Mouse (Mus musculus): Measurements from ENCODE around the gene Dixdc1. TPM values are rescaled to one million over a fixed set of nuclear protein-coding genes. Genes with fewer than 3 reads are reported as not detected.

Gene Dixdc1
- polyA plus RNA-seq, 1 experiment from 2014 or later = 7.5 TPM

- no peak for TF ChIP-seq CTCF (IDR thresholded peaks at IDR 0.05; ENCODE audit: low read depth)
- no peak overlapping the region for H3K9ac ChIP-seq (ENCODE audit: low read depth, low read length)
- H3K27me3 ChIP-seq (ENCODE audit: insufficient read depth, low read length) = no peaks in the 10 kb centered on the region
- H3K36me3 ChIP-seq (ENCODE audit: insufficient read depth, low read length) = peaks cover 14% of the 10 kb centered on the region; the same call in 1 of the 2 replicates
- H3K27ac ChIP-seq = no peak overlapping the region
- DNase-seq (ENCODE audit: low spot score) (no peak), ATAC-seq (replicated peaks; ENCODE audit: low FRiP score, low read depth) (no peak)
- no peaks in the 10 kb centered on the region for H3K9me3 ChIP-seq (replicated peaks; ENCODE audit: low read length)
- peak overlapping the region; percentile 88 for H3K4me3 ChIP-seq (replicated peaks; ENCODE audit: low read depth, low read length)
- WGBS = 60% methylated on average over 9 of the region's 9 CpGs
- peaks cover 6% of the 10 kb centered on the region; the same call in 1 of the 2 replicates for H3K4me1 ChIP-seq (replicated peaks; ENCODE audit: insufficient read depth, low read length)
- peak overlapping the region; percentile 79 for H3K4me2 ChIP-seq (ENCODE audit: low read length)
Observed at GRCm38 (mm10) chr9:50617794-50618330, 121.5 kb downstream of the Dixdc1 start.

DNA sequence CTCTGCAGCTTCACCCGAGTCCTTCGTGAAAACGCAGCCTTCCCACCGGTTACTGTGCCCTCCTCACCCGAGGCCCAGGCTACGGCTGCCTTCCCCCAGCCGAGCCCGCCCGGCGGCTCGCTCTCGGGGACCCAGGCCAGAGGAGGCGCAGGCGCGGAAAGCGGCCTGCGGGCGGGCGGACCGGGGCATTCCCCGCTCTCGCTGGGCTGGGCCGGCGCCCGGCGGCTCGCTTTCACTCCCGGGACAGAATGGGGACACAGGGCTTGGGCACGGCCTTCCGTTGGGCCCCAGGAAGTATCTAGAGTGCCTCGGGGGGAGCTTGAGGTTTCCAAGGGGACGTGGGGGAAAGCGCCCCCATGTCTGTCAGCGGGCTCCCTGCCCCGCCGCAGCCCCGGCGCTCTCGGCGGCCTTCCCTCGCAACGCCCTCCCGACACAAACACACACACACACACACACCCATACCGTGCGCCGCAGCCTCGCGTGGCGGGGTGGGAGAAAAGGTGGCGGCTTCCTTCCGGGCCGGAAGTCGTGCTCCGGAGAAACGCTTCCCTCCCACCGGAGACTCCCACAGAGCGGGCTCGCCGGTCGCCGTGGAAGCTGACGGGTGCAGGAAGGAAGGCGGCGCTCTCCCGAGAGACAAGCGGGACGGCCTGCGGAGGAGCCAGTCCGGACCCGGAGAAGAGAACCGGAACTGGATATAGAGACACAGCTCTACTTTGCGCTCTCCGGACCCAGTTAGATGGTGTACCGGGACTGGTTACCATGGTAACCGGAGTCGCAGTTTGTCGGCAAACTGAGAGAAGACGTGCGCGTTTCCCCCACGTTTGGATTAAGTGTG, 122.3 kb downstream of the Dixdc1 start, which contains the start of the genes Pih1d2 and Nkapd1:
Gene Pih1d2, plus strand, starts transcription at position 556 of the 838 bp plus-strand sequence.
Gene Nkapd1, minus strand, starts transcription at position 699 of the 838 bp plus-strand sequence.
- DNase-seq (ENCODE audit: low spot score) (peak; percentile 94), ATAC-seq (replicated peaks; ENCODE audit: low FRiP score, low read depth) (peak; percentile 95)
- Histone ChIP-seq H3K4me3 (replicated peaks; ENCODE audit: low read depth, low read length) (peak within 1 kb of the TSS; percentile 88), H3K4me2 (ENCODE audit: low read length) (peak within 1 kb of the TSS; percentile 79), H3K4me1 (replicated peaks; ENCODE audit: insufficient read depth, low read length) (peaks cover 6% of the 10 kb centered on the region; the same call in 1 of the 2 replicates), H3K9ac (ENCODE audit: low read depth, low read length) (peak within 1 kb of the TSS; percentile 89), H3K27ac (peak within 1 kb of the TSS; percentile 98), H3K36me3 (ENCODE audit: insufficient read depth, low read length) (peaks cover 14% of the 10 kb centered on the region; the same call in 1 of the 2 replicates), H3K9me3 (replicated peaks; ENCODE audit: low read length) (no peaks in the 10 kb centered on the region), H3K27me3 (ENCODE audit: insufficient read depth, low read length) (no peaks in the 10 kb centered on the region)
- WGBS = 1% methylated on average over 80 of the region's 81 CpGs
- peak; percentile 37 for TF ChIP-seq CTCF (IDR thresholded peaks at IDR 0.05; ENCODE audit: low read depth)

- Histone ChIP-seq H3K27me3 (ENCODE audit: insufficient read depth, low read length) (no peaks in the 10 kb centered on the region), H3K4me1 (replicated peaks; ENCODE audit: insufficient read depth, low read length) (peaks cover 6% of the 10 kb centered on the region; the same call in 1 of the 2 replicates), H3K4me2 (ENCODE audit: low read length) (peak overlapping the region; percentile 79), H3K36me3 (ENCODE audit: insufficient read depth, low read length) (peaks cover 14% of the 10 kb centered on the region; the same call in 1 of the 2 replicates), H3K9ac (ENCODE audit: low read depth, low read length) (peak overlapping the region; percentile 89), H3K27ac (peak overlapping the region; percentile 98), H3K9me3 (replicated peaks; ENCODE audit: low read length) (no peaks in the 10 kb centered on the region), H3K4me3 (replicated peaks; ENCODE audit: low read depth, low read length) (peak overlapping the region; percentile 88)
- no peak for TF ChIP-seq CTCF (IDR thresholded peaks at IDR 0.05; ENCODE audit: low read depth)
- 36% methylated on average over 11 of the region's 11 CpGs for WGBS
- DNase-seq (ENCODE audit: low spot score) = no peak
- ATAC-seq (replicated peaks; ENCODE audit: low FRiP score, low read depth) = no peak
Observed at GRCm38 (mm10) chr9:50616161-50616560, 123.2 kb downstream of the Dixdc1 start.

Other genes with a start within 250 kb of the Dixdc1 start
- 53.4 and 54.5 TPM in 2 replicates for gene Plet1, start 245.0 kb downstream of the Dixdc1 start, polyA plus RNA-seq (2015; fragmentation: Nextera tagmentation; extraction: Ambion mirVana)
- gene Pts, start 210.8 kb downstream of the Dixdc1 start, polyA plus RNA-seq (2015; fragmentation: Nextera tagmentation; extraction: Ambion mirVana) = 133 and 139 TPM in 2 replicates
- gene Il18, start 184.7 kb downstream of the Dixdc1 start, polyA plus RNA-seq (2015; fragmentation: Nextera tagmentation; extraction: Ambion mirVana) = 3.7 and 5.2 TPM in 2 replicates
- gene Bco2, start 184.3 kb downstream of the Dixdc1 start, polyA plus RNA-seq (2015; fragmentation: Nextera tagmentation; extraction: Ambion mirVana) = 0.17 and 0.27 TPM in 2 replicates
- gene Tex12, start 178.2 kb downstream of the Dixdc1 start, polyA plus RNA-seq (2015; fragmentation: Nextera tagmentation; extraction: Ambion mirVana) = not detected in 2 replicates
- gene Sdhd, start 135.7 kb downstream of the Dixdc1 start, polyA plus RNA-seq (2015; fragmentation: Nextera tagmentation; extraction: Ambion mirVana) = 599 and 602 TPM in 2 replicates
- gene Timm8b, start 135.6 kb downstream of the Dixdc1 start, polyA plus RNA-seq (2015; fragmentation: Nextera tagmentation; extraction: Ambion mirVana) = 406 and 483 TPM in 2 replicates
- gene Pih1d2, start 122.2 kb downstream of the Dixdc1 start, polyA plus RNA-seq (2015; fragmentation: Nextera tagmentation; extraction: Ambion mirVana) = 5.7 and 7.1 TPM in 2 replicates
- gene Nkapd1, start 122.1 kb downstream of the Dixdc1 start, polyA plus RNA-seq (2015; fragmentation: Nextera tagmentation; extraction: Ambion mirVana) = 25.7 and 26.0 TPM in 2 replicates
- 84.6 and 86.5 TPM in 2 replicates for gene Dlat, start 79.7 kb downstream of the Dixdc1 start, polyA plus RNA-seq (2015; fragmentation: Nextera tagmentation; extraction: Ambion mirVana)
- 26.8 and 27.1 TPM in 2 replicates for gene 2310030G06Rik, start 7.0 kb upstream of the Dixdc1 start, polyA plus RNA-seq (2015; fragmentation: Nextera tagmentation; extraction: Ambion mirVana)
- gene Cryab, start 11.8 kb upstream of the Dixdc1 start, polyA plus RNA-seq (2015; fragmentation: Nextera tagmentation; extraction: Ambion mirVana) = 198 and 233 TPM in 2 replicates
- 5.5 and 7.4 TPM in 2 replicates for gene Hspb2, start 12.8 kb upstream of the Dixdc1 start, polyA plus RNA-seq (2015; fragmentation: Nextera tagmentation; extraction: Ambion mirVana)
- gene Fdxacb1, start 28.7 kb upstream of the Dixdc1 start, polyA plus RNA-seq (2015; fragmentation: Nextera tagmentation; extraction: Ambion mirVana) = 7.9 and 9.3 TPM in 2 replicates
- 24.8 and 28.9 TPM in 2 replicates for gene Alg9, start 35.5 kb upstream of the Dixdc1 start, polyA plus RNA-seq (2015; fragmentation: Nextera tagmentation; extraction: Ambion mirVana)
- 56.6 and 62.9 TPM in 2 replicates for gene 1110032A03Rik, start 36.0 kb upstream of the Dixdc1 start, polyA plus RNA-seq (2015; fragmentation: Nextera tagmentation; extraction: Ambion mirVana)
- 36.6 and 43.6 TPM in 2 replicates for gene Ppp2r1b, start 105.8 kb upstream of the Dixdc1 start, polyA plus RNA-seq (2015; fragmentation: Nextera tagmentation; extraction: Ambion mirVana)

All from kidney, postnatal 0 days (tissue).